Mouse (Mus musculus) cerebellum, adult 8-10 months (tissue): ENCODE data around the gene Osbp2.

Source experiments
- DNase-seq: peaks from one replicate; pipeline ENCODE4 v3.0.0; 2022

Osbp2 gene

DNA sequence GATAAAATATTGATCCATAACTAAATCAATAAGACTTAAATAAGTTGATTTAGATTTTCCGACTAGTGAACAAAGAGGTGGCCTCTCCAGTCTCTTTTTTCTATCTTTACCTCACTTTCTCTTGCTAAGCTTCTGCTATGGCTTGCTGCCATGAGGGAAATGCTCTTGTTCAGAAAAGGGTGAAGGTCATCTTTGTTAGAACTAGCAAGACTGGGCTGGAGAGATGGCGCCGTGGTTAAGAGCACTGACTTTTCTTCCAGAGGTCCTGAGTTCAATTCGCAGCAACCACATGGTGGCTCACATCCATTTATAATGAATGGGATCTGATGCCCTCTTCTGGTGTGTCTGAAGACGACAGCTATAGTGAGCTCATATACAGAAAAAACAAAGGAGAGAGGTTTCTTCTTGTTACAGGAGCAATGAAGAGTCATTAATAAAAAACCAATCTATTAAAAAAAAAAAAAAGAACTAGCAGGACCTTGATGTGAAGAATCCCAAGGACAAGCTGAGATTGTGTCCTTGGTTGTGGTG, 167.6 kb downstream of the Osbp2 start:
- no peak for DNase-seq

DNA sequence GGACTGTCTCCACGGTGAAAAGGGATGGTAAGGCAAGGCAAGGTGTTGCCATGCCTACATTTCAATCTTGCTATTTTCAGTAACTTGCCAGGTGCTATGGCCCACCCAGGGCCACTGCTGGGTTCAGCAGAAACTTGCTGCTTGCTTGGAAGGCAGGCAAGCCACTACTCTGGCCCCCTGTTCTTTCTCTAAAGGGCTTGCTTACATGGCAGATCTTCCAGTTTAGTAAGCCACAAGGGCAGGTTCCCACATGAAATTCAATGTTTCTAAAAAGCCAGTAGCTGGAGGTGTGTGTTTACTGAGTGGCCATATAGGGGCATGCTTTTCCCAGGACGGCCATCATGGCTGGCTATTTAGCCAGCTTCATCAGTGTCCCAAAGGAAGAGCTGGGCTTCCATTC, 172.0 kb downstream of the Osbp2 start:
- DNase-seq: no peak

DNA sequence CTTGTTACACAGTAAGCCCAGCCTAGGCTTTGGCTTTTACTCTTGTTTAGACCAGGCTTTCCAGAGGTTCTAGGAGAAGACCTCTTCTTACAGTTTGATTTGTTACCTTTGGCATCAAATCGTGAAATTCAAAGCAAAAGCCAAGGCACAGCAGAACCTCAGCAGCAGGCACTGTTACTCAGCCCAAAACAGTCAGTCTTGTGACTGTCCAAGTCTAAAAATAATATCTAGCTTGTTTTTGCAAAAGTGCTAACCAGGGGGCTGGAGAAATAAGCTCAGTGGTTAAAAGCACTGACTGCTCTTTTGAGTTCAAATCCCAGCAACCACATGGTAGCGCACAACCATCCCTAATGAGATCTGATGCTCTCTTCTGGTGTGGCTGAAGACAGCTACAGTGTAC, 176.8 kb downstream of the Osbp2 start:
- no peak for DNase-seq

DNA sequence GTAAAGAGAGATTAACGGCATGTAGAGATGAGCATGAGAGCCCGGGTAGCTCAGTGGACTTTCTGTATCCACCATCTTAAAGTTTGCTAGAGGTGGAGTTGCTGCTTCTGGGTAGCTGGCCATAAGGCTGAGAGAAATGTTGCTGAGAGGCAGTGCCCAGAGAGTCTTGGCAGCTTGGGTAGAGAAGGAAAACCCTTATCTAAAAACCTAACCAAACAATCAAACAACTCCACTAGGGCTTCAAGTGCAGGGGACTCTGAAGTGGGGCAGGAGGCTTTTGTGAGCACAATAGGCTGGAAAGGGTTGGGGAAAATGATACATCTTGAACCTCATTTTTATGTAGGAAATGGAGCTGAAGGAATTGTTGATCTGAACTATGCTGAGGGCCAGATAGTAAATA, 177.4 kb downstream of the Osbp2 start:
- DNase-seq: no peak

DNA sequence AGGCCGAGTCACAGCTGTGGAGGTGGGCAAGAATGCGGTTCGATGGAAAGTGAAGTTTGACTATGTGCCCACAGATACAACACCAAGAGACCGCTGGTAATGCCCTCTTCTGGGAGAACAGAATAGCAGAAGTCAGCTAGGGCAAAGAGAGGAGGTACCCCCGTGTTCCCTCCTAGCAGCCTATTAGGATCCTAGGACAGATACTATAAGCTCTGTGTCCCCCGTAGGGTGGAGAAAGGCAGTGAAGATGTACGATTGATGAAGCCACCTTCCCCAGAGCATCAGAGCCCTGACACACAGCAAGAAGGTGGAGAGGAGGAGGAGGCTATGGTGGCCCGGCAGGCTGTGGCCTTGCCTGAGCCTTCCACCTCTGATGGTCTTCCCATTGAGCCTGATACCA, 178.3 kb downstream of the Osbp2 start:
- no peak for DNase-seq

DNA sequence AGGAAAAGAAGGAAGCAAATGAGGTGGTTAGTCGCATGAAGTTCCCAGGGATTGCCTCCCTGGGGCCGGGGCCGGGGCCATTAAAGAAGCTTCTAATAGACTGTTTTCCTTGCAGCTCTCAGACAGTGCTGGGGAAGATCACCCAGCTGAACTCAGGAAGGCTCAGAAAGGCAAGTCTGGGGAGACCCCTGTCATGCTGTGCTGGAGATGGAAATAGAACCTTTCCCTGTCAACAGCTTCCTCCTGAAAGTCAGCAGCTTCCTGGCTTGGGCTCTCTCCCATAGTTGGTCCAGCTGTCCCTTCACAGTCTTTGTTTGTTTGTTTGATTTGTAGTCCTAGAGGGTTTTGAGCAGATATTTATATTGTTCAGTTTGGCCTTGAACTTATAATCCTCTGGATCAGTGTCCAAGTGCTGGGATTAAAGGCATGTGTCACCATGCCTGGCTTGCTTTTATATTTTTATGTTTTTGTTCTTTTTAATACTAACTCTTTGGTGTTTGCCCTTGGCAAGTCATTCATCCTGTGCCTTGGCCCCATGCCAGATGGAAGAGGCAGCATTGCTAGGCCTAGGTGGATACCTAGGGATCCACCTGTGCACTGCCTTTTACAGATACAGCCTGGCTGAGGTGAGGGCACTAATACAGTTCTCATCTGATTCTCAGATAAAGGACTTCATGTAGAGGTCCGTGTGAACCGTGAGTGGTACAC, 178.8 kb downstream of the Osbp2 start:
- DNase-seq: peak; percentile 33

DNA sequence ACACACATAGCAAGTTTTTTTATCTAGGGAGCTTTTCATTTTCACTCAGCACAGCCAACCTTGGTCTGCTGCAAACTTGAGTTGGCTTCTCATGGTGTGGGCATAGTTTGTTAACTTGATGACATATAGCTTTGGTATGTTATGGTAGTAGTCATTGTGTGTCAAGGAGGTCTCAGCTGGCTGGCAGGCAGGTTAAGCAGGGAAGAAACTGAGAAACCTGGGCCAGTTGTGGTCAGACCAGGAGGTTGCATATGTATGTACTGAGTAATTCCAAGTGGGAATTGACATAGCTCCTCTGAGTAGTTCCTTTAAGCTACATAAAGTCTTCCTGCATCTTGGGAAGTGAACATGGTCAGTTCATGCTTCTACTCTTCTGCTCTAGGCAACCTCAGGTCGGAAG, 179.5 kb downstream of the Osbp2 start:
- DNase-seq: no peak

DNA sequence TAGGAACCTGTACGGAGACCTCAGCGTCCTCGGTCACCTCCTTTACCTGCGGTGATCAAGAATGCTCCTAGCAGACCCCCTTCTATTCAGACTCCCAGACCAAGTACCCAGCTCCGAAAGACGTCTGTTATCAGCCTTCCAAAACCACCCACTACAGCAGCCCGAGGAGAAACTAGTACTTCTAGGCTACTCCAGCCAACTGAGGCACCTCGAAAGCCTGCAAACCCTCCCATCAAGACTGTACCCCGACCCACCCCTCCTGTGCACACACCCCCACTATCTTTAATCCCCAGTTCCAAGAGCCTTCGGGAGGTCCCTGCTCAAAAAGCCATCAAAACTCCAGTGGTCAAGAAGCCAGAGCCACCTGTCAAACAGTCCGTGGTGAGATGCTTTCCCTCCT, 180.0 kb downstream of the Osbp2 start:
- no peak for DNase-seq

DNA sequence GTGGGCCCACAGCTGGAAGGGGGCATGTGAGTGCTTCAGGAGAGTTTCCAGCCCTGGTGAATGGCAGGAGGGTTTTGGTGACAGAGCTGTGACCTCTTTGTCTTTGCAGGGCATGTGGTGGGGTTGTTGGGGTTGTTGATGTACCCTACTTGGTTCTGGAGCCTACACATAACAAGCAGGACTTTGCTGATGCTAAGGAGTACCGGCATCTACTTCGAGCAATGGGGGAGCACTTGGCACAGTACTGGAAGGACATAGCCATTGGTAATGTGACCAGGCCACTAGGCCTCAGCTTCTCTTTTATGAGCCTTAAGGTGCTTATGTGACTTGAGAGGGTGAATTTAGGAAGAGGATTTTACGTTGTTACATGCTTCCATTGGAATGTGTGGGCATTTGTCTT, 183.9 kb downstream of the Osbp2 start:
- no peak for DNase-seq

DNA sequence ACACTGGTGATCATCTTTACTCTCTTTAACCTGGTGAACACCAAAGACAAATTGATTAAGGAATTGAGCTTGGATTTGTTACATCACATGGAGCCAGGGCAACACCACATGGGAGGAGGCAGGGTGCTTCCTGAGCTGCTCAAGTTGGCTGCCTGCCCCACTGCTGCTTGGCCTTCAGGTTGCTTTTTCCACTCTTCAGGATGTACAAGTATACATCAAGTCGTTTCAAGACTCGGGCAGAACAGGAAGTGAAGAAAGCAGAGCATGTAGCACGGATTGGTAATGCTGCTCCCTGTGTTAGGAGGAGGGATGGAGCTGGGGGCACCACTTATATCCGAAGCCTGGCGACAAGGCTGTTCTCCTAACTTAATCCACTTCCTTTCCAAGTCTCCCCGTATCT, 186.5 kb downstream of the Osbp2 start:
- DNase-seq: no peak

DNA sequence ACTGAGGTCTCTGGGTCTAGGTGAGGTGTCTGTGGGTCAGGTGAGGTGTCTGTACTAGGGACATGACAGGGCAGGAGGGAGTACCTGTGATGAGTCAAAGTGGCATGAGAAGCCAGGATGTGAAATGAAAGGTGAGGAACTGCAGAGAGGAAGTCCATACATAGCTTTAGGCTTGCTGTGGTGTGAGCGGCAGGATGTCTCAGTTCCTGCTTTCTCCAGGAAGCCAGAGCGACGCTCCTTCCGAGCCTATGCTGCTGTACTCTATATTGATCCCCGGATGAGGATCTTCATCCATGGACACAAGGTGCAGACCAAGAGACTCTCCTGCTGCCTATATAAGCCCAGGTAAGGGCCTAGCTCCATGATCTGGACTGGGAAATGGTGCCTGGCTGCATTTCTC, 187.3 kb downstream of the Osbp2 start:
- no peak for DNase-seq

DNA sequence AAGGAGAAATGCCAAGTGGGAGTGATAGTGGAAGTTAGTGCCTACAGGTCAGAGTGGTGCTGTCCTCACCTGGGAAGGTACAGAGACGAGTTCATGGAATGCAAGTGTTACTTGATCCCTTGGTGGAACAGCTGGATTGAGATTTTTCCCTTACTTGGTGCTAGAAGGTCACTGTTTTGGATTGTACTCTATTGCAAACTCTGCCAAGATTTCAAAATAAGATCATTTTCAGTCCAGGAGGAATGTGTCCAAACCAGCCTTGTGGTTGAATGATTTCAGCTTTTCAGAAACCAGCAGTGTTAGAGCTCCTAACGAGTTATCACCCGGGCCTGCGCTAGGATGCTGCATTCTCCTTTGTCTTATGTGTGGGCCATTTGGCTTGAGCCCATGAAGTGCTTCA, 189.2 kb downstream of the Osbp2 start:
- DNase-seq: no peak

DNA sequence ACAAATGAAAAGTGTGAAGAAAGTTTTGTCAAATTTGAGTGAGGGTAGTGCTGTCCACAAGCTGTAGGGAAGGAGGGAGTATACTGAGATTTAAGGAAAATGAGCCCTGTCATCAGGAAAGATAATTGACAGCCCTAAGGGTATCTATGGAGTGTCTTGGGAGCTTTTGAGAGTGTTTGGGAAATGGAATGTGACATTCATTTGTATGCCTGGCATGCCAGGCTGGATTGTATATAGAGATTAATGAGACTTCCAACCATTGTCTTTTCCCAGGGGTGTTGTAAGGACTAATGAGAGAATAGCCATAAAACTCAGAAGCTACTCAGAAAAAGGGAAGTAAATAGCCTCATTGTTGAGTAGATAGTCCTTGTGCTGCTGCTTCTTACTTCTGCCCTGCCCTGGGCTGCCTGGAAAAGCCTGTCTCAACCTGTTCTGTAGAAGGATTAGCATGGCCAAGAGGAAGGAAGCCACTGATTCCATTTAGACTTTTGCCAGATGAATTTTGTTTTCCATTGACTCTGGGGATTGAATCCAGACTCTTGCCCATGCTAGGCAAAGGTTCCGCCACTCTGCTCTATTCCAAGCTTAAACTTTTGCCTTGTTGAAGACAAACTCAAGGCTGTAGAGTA, 192.6 kb downstream of the Osbp2 start:
- no peak for DNase-seq

DNA sequence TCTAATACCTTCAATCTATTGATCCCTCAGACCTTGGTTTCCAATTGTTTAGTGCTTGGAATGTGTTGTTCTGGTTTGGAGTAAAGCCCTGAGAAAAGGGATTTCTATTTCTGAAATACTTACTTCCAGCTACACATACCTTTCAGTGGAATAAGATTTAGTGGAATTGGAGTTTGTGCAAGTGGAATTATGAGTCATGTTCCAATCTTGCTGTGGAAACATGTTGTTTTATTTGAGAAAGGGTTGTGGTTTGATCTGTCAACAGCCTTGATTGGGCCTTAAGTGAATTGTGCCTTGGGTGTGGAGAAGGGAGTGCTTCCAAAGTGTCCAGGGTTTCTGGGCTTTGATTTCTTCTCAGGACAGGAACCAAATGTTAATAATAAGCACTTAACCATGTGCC, 193.9 kb downstream of the Osbp2 start:
- DNase-seq: no peak

DNA sequence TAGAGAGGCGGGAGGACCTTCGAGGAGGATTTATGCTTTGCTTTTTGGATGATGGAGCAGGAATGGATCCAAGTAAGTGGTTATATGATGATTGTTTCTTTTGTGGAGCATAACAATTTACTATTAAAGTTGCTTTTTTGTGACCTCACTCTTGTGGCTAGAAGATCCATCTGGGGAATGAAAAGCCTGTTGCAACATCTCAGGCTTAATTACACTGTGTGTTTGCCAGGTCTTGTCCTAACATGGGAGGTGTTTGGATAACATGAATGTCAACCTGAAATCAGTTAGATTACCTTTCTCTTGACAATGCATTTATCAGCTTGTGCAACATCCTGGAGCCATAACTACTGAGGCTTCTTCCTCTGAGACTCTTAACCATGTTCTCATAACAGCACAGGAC, 194.9 kb downstream of the Osbp2 start:
- no peak for DNase-seq

DNA sequence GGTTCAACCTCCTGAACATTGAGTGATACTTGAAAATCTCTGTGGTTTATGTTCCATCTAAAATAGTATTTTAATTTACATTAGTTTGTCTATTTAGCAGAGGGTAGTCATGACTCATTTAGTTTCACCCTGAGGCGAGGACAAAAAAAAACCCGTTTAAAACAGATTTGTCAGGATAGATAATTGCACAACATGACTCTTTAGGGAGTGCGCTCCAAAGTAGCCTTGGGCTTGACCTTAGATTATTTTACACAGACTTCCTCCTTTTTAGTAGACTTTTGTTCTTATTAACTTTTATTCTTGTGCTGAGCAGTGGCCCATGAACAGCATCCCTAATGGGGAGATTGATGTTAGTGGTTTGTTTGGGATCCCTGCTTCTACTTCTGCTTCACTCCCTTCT, 196.2 kb downstream of the Osbp2 start:
- DNase-seq: no peak

DNA sequence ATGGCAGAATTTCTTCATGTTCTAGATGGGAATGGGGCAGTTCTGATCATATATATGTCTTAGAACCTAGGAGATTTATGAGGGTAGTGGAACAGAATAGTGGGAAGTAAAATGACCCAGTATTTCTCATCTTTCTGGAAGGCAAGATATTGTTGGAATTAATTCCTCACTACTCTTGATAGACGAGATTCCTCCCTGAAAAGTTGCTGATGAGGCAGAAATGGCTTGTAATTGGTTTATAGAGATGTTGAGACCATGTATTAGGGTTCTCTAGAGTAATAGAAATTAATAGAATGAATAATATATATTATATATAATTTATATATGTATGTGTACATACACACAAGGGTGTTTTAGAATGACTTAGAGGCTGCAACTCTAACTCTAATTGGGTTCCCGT, 201.7 kb downstream of the Osbp2 start:
- DNase-seq: no peak
